Mouse (Mus musculus) C2C12 (cell line): Measurements from ENCODE around the gene Clec2e. TPM values are rescaled to one million over a fixed set of nuclear protein-coding genes. Genes with fewer than 3 reads are reported as not detected.
"Not testable (repeated sequence)": the region's sequence is repeated elsewhere in the genome, so short reads cannot be mapped to it uniquely, and the experiment has no call there.

Source experiments
- H3K27me3 ChIP-seq: one replicate; pipeline ENCODE4 v1.6.1; 2011; ENCODE audit not compliant: control insufficient read depth, insufficient read depth, insufficient read length
- H3K36me3 ChIP-seq: one replicate; pipeline ENCODE4 v1.6.1; 2011; ENCODE audit not compliant: control insufficient read depth, insufficient read depth
- H3K4me3 ChIP-seq: one replicate; pipeline ENCODE4 v1.5.1; 2011; ENCODE audit warnings: mild to moderate bottlenecking, control low read depth; ENCODE audit not compliant: poor library complexity, insufficient read depth, severe bottlenecking
- H3K79me2 ChIP-seq: one replicate; pipeline ENCODE4 v1.6.1; 2011; ENCODE audit not compliant: control insufficient read depth, insufficient read depth
- H3K79me3 ChIP-seq: one replicate; pipeline ENCODE4 v1.6.1; 2011; ENCODE audit warnings: low read depth, control low read depth
- H3ac ChIP-seq: one replicate; pipeline ENCODE3; 2011; ENCODE audit warnings: low read depth; ENCODE audit not compliant: control insufficient read depth, insufficient read length
- CEBPB ChIP-seq: IDR thresholded peaks from one replicate; pipeline ENCODE4 v1.6.1; 2011; ENCODE audit warnings: low read depth, mild to moderate bottlenecking, control low read depth, moderate library complexity
- CTCF ChIP-seq: IDR thresholded peaks from one replicate; pipeline ENCODE4 v1.5.1; 2011; ENCODE audit not compliant: control insufficient read depth, insufficient read depth, insufficient read length
- FOSL1 ChIP-seq: IDR thresholded peaks from one replicate; pipeline ENCODE4 v1.8.0; 2011; ENCODE audit warnings: mild to moderate bottlenecking, low read length; ENCODE audit not compliant: poor library complexity, insufficient read depth, severe bottlenecking
- MAX ChIP-seq: IDR thresholded peaks from one replicate; pipeline ENCODE4 v1.6.1; 2011; ENCODE audit warnings: mild to moderate bottlenecking, control low read depth
- MYOD1 ChIP-seq: IDR thresholded peaks from one replicate; pipeline ENCODE4 v1.6.1; 2011; ENCODE audit warnings: low read depth; ENCODE audit not compliant: control insufficient read depth, insufficient read length
- MYOG ChIP-seq: IDR thresholded peaks from one replicate; pipeline ENCODE4 v1.6.1; 2011; ENCODE audit not compliant: control insufficient read depth, insufficient read length; ENCODE audit errors: extremely low read depth
- USF1 ChIP-seq: IDR thresholded peaks from one replicate; pipeline ENCODE4 v1.6.1; 2011; ENCODE audit warnings: low read depth, mild to moderate bottlenecking, control low read depth, moderate library complexity
- polyA plus RNA-seq: library from polyadenylated mRNA; unstranded; fragments of >200 nt; fragmentation: generic; extraction: Trizol; gene quantifications from one replicate; pipeline ENCODE4 v1.2.1, GENCODE M21; 2012; ENCODE audit warnings: missing spikeins

The Clec2e gene
- polyA plus RNA-seq, 1 experiment: not detected

- no peaks in the 10 kb centered on the region for H3K36me3 ChIP-seq
- H3K79me3 ChIP-seq: no peaks in the 10 kb centered on the region
- H3ac ChIP-seq: no peak overlapping the region
- H3K79me2 ChIP-seq: no peaks in the 10 kb centered on the region
- H3K27me3 ChIP-seq: no peaks in the 10 kb centered on the region
- no peak for TF ChIP-seq CTCF
- no peak for TF ChIP-seq FOSL1
- TF ChIP-seq MYOG: no peak
- no peak for TF ChIP-seq USF1
- H3K4me3 ChIP-seq: no peak overlapping the region
Measured at GRCm38 (mm10) chr6:129097929-129098328, 2.8 kb downstream of the Clec2e start.

- H3K27me3 ChIP-seq: no peaks in the 10 kb centered on the region
- no peak overlapping the region for H3ac ChIP-seq
- H3K4me3 ChIP-seq: no peak overlapping the region
- H3K36me3 ChIP-seq: no peaks in the 10 kb centered on the region
- no peaks in the 10 kb centered on the region for H3K79me2 ChIP-seq
- TF ChIP-seq CTCF (no peak), MAX (no peak), CEBPB (no peak), USF1 (no peak), MYOG (no peak), MYOD1 (no peak), FOSL1 (no peak)
- no peaks in the 10 kb centered on the region for H3K79me3 ChIP-seq
Measured at GRCm38 (mm10) chr6:129095166-129095565, 5.5 kb downstream of the Clec2e start.

GRCm38 (mm10) chr6:129088596-129088995, 12.1 kb downstream of the Clec2e start:
- not testable (repeated sequence) for H3K36me3 ChIP-seq, H3K79me2 ChIP-seq, H3K79me3 ChIP-seq, H3K27me3 ChIP-seq, H3K4me3 ChIP-seq, H3ac ChIP-seq

GRCm38 (mm10) chr6:129088161-129088560, 12.6 kb downstream of the Clec2e start:
- Histone ChIP-seq H3K79me2 (no peaks in the 10 kb centered on the region), H3ac (no peak overlapping the region), H3K36me3 (no peaks in the 10 kb centered on the region), H3K79me3 (no peaks in the 10 kb centered on the region), H3K27me3 (no peaks in the 10 kb centered on the region), H3K4me3 (no peak overlapping the region)
- TF ChIP-seq USF1: no peak
- no peak for TF ChIP-seq CEBPB
- no peak for TF ChIP-seq FOSL1
- TF ChIP-seq MYOG: no peak
- no peak for TF ChIP-seq MAX
- no peak for TF ChIP-seq MYOD1
- no peak for TF ChIP-seq CTCF

- H3ac ChIP-seq, H3K4me3 ChIP-seq: not testable (repeated sequence)
Measured at GRCm38 (mm10) chr6:129086031-129086430, 14.7 kb downstream of the Clec2e start.

GRCm38 (mm10) chr6:129085098-129085497, 15.6 kb downstream of the Clec2e start:
- no peak overlapping the region for H3K4me3 ChIP-seq
- no peaks in the 10 kb centered on the region for H3K27me3 ChIP-seq
- H3K79me3 ChIP-seq: no peaks in the 10 kb centered on the region
- H3K36me3 ChIP-seq: no peaks in the 10 kb centered on the region
- no peak overlapping the region for H3ac ChIP-seq
- no peak for TF ChIP-seq MYOD1
- TF ChIP-seq MYOG: no peak
- TF ChIP-seq USF1: no peak
- no peak for TF ChIP-seq MAX
- no peak for TF ChIP-seq CEBPB
- TF ChIP-seq CTCF: no peak
- TF ChIP-seq FOSL1: no peak
- H3K79me2 ChIP-seq: no peaks in the 10 kb centered on the region

More at GRCm38 (mm10) chr6:129086031-129086430, 14.7 kb downstream of the Clec2e start:
- H3K36me3 ChIP-seq, H3K27me3 ChIP-seq, H3K79me3 ChIP-seq, H3K79me2 ChIP-seq: not testable (repeated sequence)
